In the genomic region with DNA sequence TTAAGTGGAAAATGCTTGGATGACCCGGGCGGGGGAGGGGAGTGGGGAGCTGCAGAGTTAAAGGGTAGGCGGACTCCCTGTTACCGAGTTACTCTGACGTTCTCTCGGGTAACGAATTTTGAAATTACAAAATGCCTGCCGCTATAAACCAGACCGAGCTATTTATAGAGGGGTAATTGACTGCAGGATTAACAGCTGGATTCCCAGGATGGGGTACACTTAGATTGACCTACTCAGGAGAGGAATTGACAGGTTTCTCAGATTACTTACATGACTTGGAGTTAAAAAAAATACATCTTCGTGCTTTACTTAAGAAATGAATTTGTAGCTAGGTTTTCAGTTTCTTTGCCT, we compare ENCODE assay signal across 8 mouse cellular contexts. TPM values are rescaled to one million over a fixed set of nuclear protein-coding genes. Genes with fewer than 3 reads are reported as not detected.
A peak's percentile ranks its signal among the peaks of the same experiment; 100 is the strongest.
DNase-seq lines count a peak whose midpoint lies in the region; ATAC-seq and TF ChIP-seq lines count a peak whose summit lies in the region.

No protein-coding gene starts in this region.

- no peak for TF ChIP-seq POLR2A in kidney, adult 2 months (IDR thresholded peaks at IDR 0.05; ENCODE audit: low read depth, low read length)
- TF ChIP-seq POLR2A in bone marrow, adult 2 months (IDR thresholded peaks at IDR 0.05; ENCODE audit: borderline replicate concordance, control insufficient read depth, low read depth, low read length), result no peak

- peaks cover 6% of the 10 kb centered on the region for H3K36me3 ChIP-seq in kidney, adult 2 months (ENCODE audit: control insufficient read depth, insufficient read depth, low read length)
- H3K36me3 ChIP-seq in hindbrain, embryonic 12.5 days, result peaks cover 24% of the 10 kb centered on the region
- peaks cover 27% of the 10 kb centered on the region for H3K36me3 ChIP-seq in midbrain, embryonic 13.5 days

- H3K4me1 ChIP-seq in kidney, adult 2 months (ENCODE audit: control insufficient read depth, insufficient read depth, low read length), result peaks cover 5% of the 10 kb centered on the region; the same call in 1 of the 2 replicates
- H3K4me1 ChIP-seq in bone marrow, adult 2 months (ENCODE audit: control insufficient read depth, insufficient read depth, low read length), result no peaks in the 10 kb centered on the region
- H3K4me1 ChIP-seq in hindbrain, embryonic 12.5 days, result peaks cover 7% of the 10 kb centered on the region
- peaks cover 21% of the 10 kb centered on the region for H3K4me1 ChIP-seq in midbrain, embryonic 13.5 days (replicated peaks)

- no peaks in the 10 kb centered on the region for H3K9me3 ChIP-seq in hindbrain, embryonic 12.5 days (replicated peaks)
- H3K9me3 ChIP-seq in midbrain, embryonic 13.5 days, result no peaks in the 10 kb centered on the region

- no peaks in the 10 kb centered on the region for H3K27me3 ChIP-seq in kidney, adult 2 months (replicated peaks; ENCODE audit: control insufficient read depth, insufficient read depth, low read length)
- H3K27me3 ChIP-seq in hindbrain, embryonic 12.5 days, result no peaks in the 10 kb centered on the region
- no peaks in the 10 kb centered on the region for H3K27me3 ChIP-seq in midbrain, embryonic 13.5 days

- no peak for DNase-seq in kidney, adult 2 months
- no peak for DNase-seq in kidney, adult 11 months
- DNase-seq in layer of hippocampus, postnatal 25 days (ENCODE audit: extremely low spot score in 1 of 2, low spot score in 1 of 2), result no peak
- no peak for DNase-seq in layer of hippocampus, postnatal 36 days
- DNase-seq in ovary, postnatal 36 days (ENCODE audit: low spot score), result no peak

- WGBS in kidney, adult 2 months, result under 1% methylated on average over 10 of the region's 10 CpGs
- WGBS in bone marrow, adult 2 months, result under 1% methylated on average over 10 of the region's 10 CpGs
- WGBS in hindbrain, embryonic 12.5 days, result 0% methylated on average over 10 of the region's 10 CpGs
- under 1% methylated on average over 10 of the region's 10 CpGs for WGBS in midbrain, embryonic 13.5 days

- H3K27ac ChIP-seq in kidney, adult 2 months (ENCODE audit: insufficient read depth, low read depth, low read length), result peak overlapping the region; percentile 16; the same call in 1 of the 2 replicates
- H3K27ac ChIP-seq in bone marrow, adult 2 months (ENCODE audit: control insufficient read depth, insufficient read depth, low read depth, low read length, poor library complexity), result no peak overlapping the region
- peak overlapping the region; percentile 98 for H3K27ac ChIP-seq in hindbrain, embryonic 12.5 days
- peak overlapping the region; percentile 97 for H3K27ac ChIP-seq in midbrain, embryonic 13.5 days

- H3K9ac ChIP-seq in hindbrain, embryonic 12.5 days, result peak overlapping the region; percentile 93
- peak overlapping the region; percentile 92 for H3K9ac ChIP-seq in midbrain, embryonic 13.5 days (replicated peaks)

- peak; percentile 0; the same call in 1 of the 2 replicates for ATAC-seq in hindbrain, embryonic 12.5 days (ENCODE audit: low FRiP score)
- ATAC-seq in midbrain, embryonic 13.5 days, result no peak

- no peak for TF ChIP-seq CTCF in kidney, adult 2 months (conservative IDR thresholded peaks at IDR 0.05; ENCODE audit: insufficient read depth, insufficient read length, low read depth, low read length)
- no peak for TF ChIP-seq CTCF in bone marrow, adult 2 months (IDR thresholded peaks at IDR 0.05; ENCODE audit: control insufficient read depth, insufficient read depth, low read length)

- H3K4me2 ChIP-seq in hindbrain, embryonic 12.5 days (replicated peaks), result peak overlapping the region; percentile 71
- peak overlapping the region; percentile 71 for H3K4me2 ChIP-seq in midbrain, embryonic 13.5 days (replicated peaks)

- peak overlapping the region; percentile 100 for H3K4me3 ChIP-seq in kidney, adult 2 months (ENCODE audit: insufficient read depth, low read depth, low read length)
- H3K4me3 ChIP-seq in bone marrow, adult 2 months (replicated peaks; ENCODE audit: control insufficient read depth, low read depth, low read length), result peak overlapping the region; percentile 98
- H3K4me3 ChIP-seq in hindbrain, embryonic 12.5 days, result peak overlapping the region; percentile 81
- H3K4me3 ChIP-seq in midbrain, embryonic 13.5 days (replicated peaks), result peak overlapping the region; percentile 85

RNA-seq across cellular contexts. Expression of a gene that starts 0.9 kb away (rescaled TPM):
- polyA plus RNA-seq in kidney, adult 2 months (2012; rRNA removed), result 572 and 616 TPM in 2 replicates
- polyA plus RNA-seq in bone marrow, adult 2 months (2011; ENCODE audit: insufficient read depth, insufficient read length, low replicate concordance, missing spikeins), result 210 and 264 TPM in 2 replicates
- 153 and 161 TPM in 2 replicates for polyA plus RNA-seq in hindbrain, embryonic 12.5 days (2016; fragmentation: Nextera tagmentation; extraction: Ambion mirVana)
- polyA plus RNA-seq in midbrain, embryonic 13.5 days (2015; fragmentation: Nextera tagmentation; extraction: Ambion mirVana), result 164 and 166 TPM in 2 replicates
- 100 to 1,000 TPM; 449 to 472 TPM for total RNA-seq in layer of hippocampus, postnatal 25 days (2021)
- total RNA-seq in layer of hippocampus, postnatal 36 days (2021), result 100 to 1,000 TPM; 448 to 513 TPM

RNA-seq across cellular contexts. Expression of a gene that starts 12.4 kb away (rescaled TPM):
- 181 and 204 TPM in 2 replicates for polyA plus RNA-seq in kidney, adult 2 months (2012; rRNA removed)
- polyA plus RNA-seq in bone marrow, adult 2 months (2011; ENCODE audit: insufficient read depth, insufficient read length, low replicate concordance, missing spikeins), result 125 and 251 TPM in 2 replicates
- 89.7 and 91.3 TPM in 2 replicates for polyA plus RNA-seq in hindbrain, embryonic 12.5 days (2016; fragmentation: Nextera tagmentation; extraction: Ambion mirVana)
- 113 and 119 TPM in 2 replicates for polyA plus RNA-seq in midbrain, embryonic 13.5 days (2015; fragmentation: Nextera tagmentation; extraction: Ambion mirVana)
- 10 to 100 TPM; 32.2 to 36.9 TPM for total RNA-seq in layer of hippocampus, postnatal 25 days (2021)
- 10 to 100 TPM; 40.6 to 41.0 TPM for total RNA-seq in layer of hippocampus, postnatal 36 days (2021)

RNA-seq across cellular contexts. Expression of a gene that starts 26.1 kb away (rescaled TPM):
- 0.67 and 1.4 TPM in 2 replicates for polyA plus RNA-seq in kidney, adult 2 months (2012; rRNA removed)
- 4.8 TPM in 1 of 2 replicates, not detected in the other for polyA plus RNA-seq in bone marrow, adult 2 months (2011; ENCODE audit: insufficient read depth, insufficient read length, low replicate concordance, missing spikeins)
- polyA plus RNA-seq in hindbrain, embryonic 12.5 days (2016; fragmentation: Nextera tagmentation; extraction: Ambion mirVana), result 0.23 TPM in 1 of 2 replicates, not detected in the other
- polyA plus RNA-seq in midbrain, embryonic 13.5 days (2015; fragmentation: Nextera tagmentation; extraction: Ambion mirVana), result 0.30 and 0.74 TPM in 2 replicates
- under 1 TPM; 0.80 to 0.91 TPM for total RNA-seq in layer of hippocampus, postnatal 25 days (2021)
- under 1 TPM; 0.42 to 0.51 TPM for total RNA-seq in layer of hippocampus, postnatal 36 days (2021)

RNA-seq across cellular contexts. Expression of a gene that starts 32.3 kb away (rescaled TPM):
- polyA plus RNA-seq in kidney, adult 2 months (2012; rRNA removed), result not detected in 2 replicates
- not detected in 2 replicates for polyA plus RNA-seq in bone marrow, adult 2 months (2011; ENCODE audit: insufficient read depth, insufficient read length, low replicate concordance, missing spikeins)
- 4.3 and 6.6 TPM in 2 replicates for polyA plus RNA-seq in hindbrain, embryonic 12.5 days (2016; fragmentation: Nextera tagmentation; extraction: Ambion mirVana)
- polyA plus RNA-seq in midbrain, embryonic 13.5 days (2015; fragmentation: Nextera tagmentation; extraction: Ambion mirVana), result 4.5 and 16.7 TPM in 2 replicates
- not detected for total RNA-seq in layer of hippocampus, postnatal 25 days (2021)
- total RNA-seq in layer of hippocampus, postnatal 36 days (2021), result not detected

RNA-seq across cellular contexts. Expression of a gene that starts 45.6 kb away (rescaled TPM):
- polyA plus RNA-seq in kidney, adult 2 months (2012; rRNA removed), result 7.7 and 9.0 TPM in 2 replicates
- polyA plus RNA-seq in bone marrow, adult 2 months (2011; ENCODE audit: insufficient read depth, insufficient read length, low replicate concordance, missing spikeins), result 2.2 and 3.1 TPM in 2 replicates
- 45.5 and 46.0 TPM in 2 replicates for polyA plus RNA-seq in hindbrain, embryonic 12.5 days (2016; fragmentation: Nextera tagmentation; extraction: Ambion mirVana)
- polyA plus RNA-seq in midbrain, embryonic 13.5 days (2015; fragmentation: Nextera tagmentation; extraction: Ambion mirVana), result 47.9 and 53.9 TPM in 2 replicates
- total RNA-seq in layer of hippocampus, postnatal 25 days (2021), result 100 to 1,000 TPM in 1 of 2 experiments, 10 to 100 TPM in 1; 94.0 to 102 TPM
- 100 to 1,000 TPM in 1 of 2 experiments, 10 to 100 TPM in 1; 96.4 to 103 TPM for total RNA-seq in layer of hippocampus, postnatal 36 days (2021)
